17 mouse cellular contexts compared by ENCODE assay signal in the genomic region with DNA sequence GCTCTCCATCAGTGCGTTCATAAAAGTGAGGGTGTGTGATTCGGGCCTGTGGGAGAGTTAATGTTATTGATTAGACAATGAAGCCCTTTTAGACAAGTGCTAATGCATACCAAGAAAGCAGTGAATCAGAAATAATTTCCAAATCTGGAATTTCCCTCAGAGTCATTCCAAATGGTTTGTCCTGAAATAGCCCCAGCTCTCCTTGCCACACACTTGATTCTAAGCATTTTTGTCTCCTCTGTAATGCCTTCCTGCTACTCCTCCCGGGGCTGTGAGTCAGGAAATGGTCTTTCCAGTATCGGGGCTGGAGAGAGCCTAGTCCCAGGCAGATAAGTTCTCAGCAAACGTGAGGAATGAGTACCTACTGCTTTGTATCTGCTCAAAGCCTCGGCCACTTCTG.
DNase-seq lines count a peak whose midpoint lies in the region; ATAC-seq lines count a peak whose summit lies in the region.
"Had no signal": no experiment of that assay in that cellular context is flagged by ENCODE, and none has a peak within 500 bp of the region (broad histone marks: within the 10 kb centered on the region; RNA-seq: fewer than 3 reads in every experiment).

No protein-coding gene starts in this region.

- 42% methylated on average over 6 of the region's 6 CpGs for WGBS in heart, embryonic 12.5 days
- 69% methylated on average over 6 of the region's 6 CpGs for WGBS in neural tube, embryonic 14.5 days
- 57% methylated on average over 6 of the region's 6 CpGs for WGBS in limb, embryonic 15.5 days

- no peaks in the 10 kb centered on the region for H3K36me3 ChIP-seq in heart, embryonic 12.5 days
- H3K36me3 ChIP-seq in neural tube, embryonic 14.5 days (ENCODE audit: control insufficient read depth, insufficient read depth, low read length), result no peaks in the 10 kb centered on the region
- H3K36me3 ChIP-seq in limb, embryonic 15.5 days, result no peaks in the 10 kb centered on the region
- H3K36me3 ChIP-seq: hindbrain, embryonic 12.5 days; intestine, embryonic 15.5 days; midbrain, embryonic 12.5 days had no signal

- H3K4me2 ChIP-seq in heart, embryonic 12.5 days, result no peak overlapping the region
- no peak overlapping the region for H3K4me2 ChIP-seq in neural tube, embryonic 14.5 days (ENCODE audit: low read depth, low read length)
- H3K4me2 ChIP-seq in limb, embryonic 15.5 days, result no peak overlapping the region
- H3K4me2 ChIP-seq: hindbrain, embryonic 12.5 days; intestine, embryonic 15.5 days; midbrain, embryonic 12.5 days had no signal

- peak; percentile 49 for DNase-seq in heart, adult 18-20 months
- no peak for DNase-seq in neural tube, embryonic 10.5 days (ENCODE audit: extremely low spot score, low spot score)
- peak; percentile 55 to 68 for DNase-seq in heart, adult 9 months (ENCODE audit: low spot score in 2 of 2)
- no peak for DNase-seq in embryo, embryonic 10.5 days (ENCODE audit: low spot score)
- no peak for DNase-seq in natural killer cell, adult 2 months (ENCODE audit: low spot score in 2 of 2)
- DNase-seq: adrenal gland, postnatal 10 days; cerebellum, adult 8-10 months; kidney, postnatal 25 days; right cerebral cortex, postnatal 25 days; thymus, adult 2 months had no signal

- no peaks in the 10 kb centered on the region for H3K27me3 ChIP-seq in heart, embryonic 12.5 days (replicated peaks)
- no peaks in the 10 kb centered on the region for H3K27me3 ChIP-seq in neural tube, embryonic 14.5 days (ENCODE audit: control insufficient read depth, insufficient read depth, low read length)
- H3K27me3 ChIP-seq in limb, embryonic 15.5 days, result no peaks in the 10 kb centered on the region
- H3K27me3 ChIP-seq: hindbrain, embryonic 12.5 days; intestine, embryonic 15.5 days; midbrain, embryonic 12.5 days had no signal

- H3K9me3 ChIP-seq in heart, embryonic 12.5 days (replicated peaks), result no peaks in the 10 kb centered on the region
- H3K9me3 ChIP-seq in neural tube, embryonic 14.5 days (ENCODE audit: control insufficient read depth, low read length), result no peaks in the 10 kb centered on the region
- H3K9me3 ChIP-seq in limb, embryonic 15.5 days, result no peaks in the 10 kb centered on the region
- H3K9me3 ChIP-seq: hindbrain, embryonic 12.5 days; intestine, embryonic 15.5 days; midbrain, embryonic 12.5 days had no signal

- no peak for ATAC-seq in heart, embryonic 12.5 days (ENCODE audit: insufficient number of reproducible peaks, low FRiP score)
- ATAC-seq in neural tube, embryonic 14.5 days (ENCODE audit: low read depth), result no peak
- no peak for ATAC-seq in limb, embryonic 15.5 days (ENCODE audit: insufficient number of reproducible peaks, low FRiP score, low TSS enrichment, low read depth)
- ATAC-seq: intestine, embryonic 15.5 days had no signal

- no peak overlapping the region for H3K9ac ChIP-seq in heart, embryonic 12.5 days
- H3K9ac ChIP-seq in neural tube, embryonic 14.5 days (replicated peaks; ENCODE audit: low read depth, low read length), result no peak overlapping the region
- H3K9ac ChIP-seq in limb, embryonic 15.5 days, result no peak overlapping the region
- H3K9ac ChIP-seq: hindbrain, embryonic 12.5 days; intestine, embryonic 15.5 days; liver, embryonic 14.5 days; midbrain, embryonic 12.5 days had no signal

- no peak overlapping the region for H3K27ac ChIP-seq in heart, embryonic 12.5 days (ENCODE audit: poor library complexity, severe bottlenecking)
- peak overlapping the region; percentile 52; the same call in 1 of the 2 replicates for H3K27ac ChIP-seq in neural tube, embryonic 14.5 days (ENCODE audit: low read depth, low read length)
- peak overlapping the region; percentile 6; the same call in 1 of the 2 replicates for H3K27ac ChIP-seq in limb, embryonic 15.5 days
- H3K27ac ChIP-seq: intestine, embryonic 15.5 days; liver, embryonic 14.5 days; midbrain, embryonic 12.5 days had no signal

- peaks cover 55% of the 10 kb centered on the region for H3K4me1 ChIP-seq in heart, embryonic 12.5 days (replicated peaks)
- H3K4me1 ChIP-seq in neural tube, embryonic 14.5 days (ENCODE audit: control insufficient read depth, insufficient read depth, low read length), result peaks cover 26% of the 10 kb centered on the region
- H3K4me1 ChIP-seq in limb, embryonic 15.5 days, result peaks cover 70% of the 10 kb centered on the region

- H3K4me3 ChIP-seq in heart, embryonic 12.5 days, result no peak overlapping the region
- H3K4me3 ChIP-seq in neural tube, embryonic 14.5 days (ENCODE audit: low read depth, low read length), result no peak overlapping the region
- no peak overlapping the region for H3K4me3 ChIP-seq in limb, embryonic 15.5 days
- H3K4me3 ChIP-seq: hindbrain, embryonic 12.5 days; intestine, embryonic 15.5 days; midbrain, embryonic 12.5 days had no signal

Comparison
In these comparisons a context has a peak if more than half of its experiments do, and no peak if none do; other contexts are left out.
1. DNase-seq: peak in heart, adult 18-20 months (2 of 2) and heart, adult 9 months (2 of 2); none in neural tube, embryonic 10.5 days (single experiment), embryo, embryonic 10.5 days (single experiment) and natural killer cell, adult 2 months (0 of 2).